Mouse (Mus musculus): ENCODE measurements around the gene Shisa8. TPM values are rescaled to one million over a fixed set of nuclear protein-coding genes. Genes with fewer than 3 reads are reported as not detected.

The Shisa8 gene
- polyA plus RNA-seq, 1 experiment from 2014 or later: 0.10 TPM

GRCm38 (mm10) chr15:82172648-82173047 is 40.0 kb downstream of the Shisa8 start:
- Histone ChIP-seq H3K27me3 (no peaks in the 10 kb centered on the region), H3K4me1 (replicated peaks) (peaks cover under 1% of the 10 kb centered on the region; the same call in 1 of the 2 replicates), H3K9me3 (no peaks in the 10 kb centered on the region), H3K36me3 (peaks cover 81% of the 10 kb centered on the region), H3K4me2 (no peak overlapping the region), H3K9ac (replicated peaks) (no peak overlapping the region), H3K27ac (no peak overlapping the region), H3K4me3 (replicated peaks) (no peak overlapping the region)
- ATAC-seq (ENCODE audit: insufficient number of reproducible peaks, insufficient read depth, low FRiP score, low TSS enrichment, low read depth): no peak
- whole genome bisulfite sequencing: 93% methylated on average over 8 of the region's 8 CpGs

DNA sequence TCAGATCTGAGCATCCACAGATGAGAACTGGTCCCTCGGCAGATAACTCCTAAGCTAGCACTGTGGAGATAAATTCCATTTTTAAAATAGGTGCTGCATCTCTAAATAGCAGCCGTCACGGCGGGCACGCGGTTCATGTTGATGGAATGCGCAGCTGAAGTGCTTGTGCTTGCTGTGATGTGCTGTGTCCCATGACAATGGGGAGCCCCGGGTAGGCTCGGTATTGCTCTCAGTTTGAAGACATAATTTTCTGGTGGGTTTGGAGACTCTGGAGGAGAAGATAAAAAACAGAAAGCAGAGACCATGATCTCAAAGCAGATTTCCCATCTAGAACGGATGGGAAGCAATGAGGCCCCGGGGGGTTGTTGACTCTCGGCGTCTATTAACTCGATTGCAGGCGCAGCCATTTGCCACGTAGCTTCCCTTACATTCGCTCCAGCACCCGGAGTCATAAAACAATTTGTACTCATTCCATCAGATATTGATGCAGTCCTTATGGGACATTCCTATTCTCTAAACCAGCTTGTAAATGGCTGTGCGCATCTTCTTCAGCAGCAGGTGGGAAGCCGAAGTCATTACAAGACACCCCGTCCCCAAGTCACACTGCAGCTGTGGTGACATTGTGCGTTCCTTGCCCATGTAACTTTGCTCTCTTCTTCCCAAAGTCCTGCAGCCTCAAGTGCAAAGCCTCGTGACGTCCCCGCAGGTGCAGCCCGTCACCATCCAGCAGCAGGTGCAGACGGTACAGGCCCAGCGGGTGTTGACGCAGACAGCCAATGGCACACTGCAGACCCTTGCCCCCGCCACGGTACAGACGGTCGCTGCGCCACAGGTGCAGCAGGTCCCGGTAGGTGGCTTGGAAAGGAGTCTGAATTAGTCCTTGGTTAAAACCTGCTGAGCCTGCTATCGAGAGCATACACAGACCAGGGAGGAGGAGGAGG is 41.9 kb downstream of the Shisa8 start:
- peaks cover 62% of the 10 kb centered on the region for H3K36me3 ChIP-seq
- no peak overlapping the region for H3K4me3 ChIP-seq (replicated peaks)
- H3K27ac ChIP-seq: no peak overlapping the region
- ATAC-seq (ENCODE audit: insufficient number of reproducible peaks, insufficient read depth, low FRiP score, low TSS enrichment, low read depth): no peak
- no peak overlapping the region for H3K4me2 ChIP-seq
- no peaks in the 10 kb centered on the region for H3K27me3 ChIP-seq
- WGBS: 80% methylated on average over 36 of the region's 36 CpGs
- no peak overlapping the region for H3K9ac ChIP-seq (replicated peaks)
- peaks cover 20% of the 10 kb centered on the region for H3K4me1 ChIP-seq (replicated peaks)
- H3K9me3 ChIP-seq: no peaks in the 10 kb centered on the region

GRCm38 (mm10) chr15:82169671-82170070 is 42.9 kb downstream of the Shisa8 start:
- Histone ChIP-seq H3K27ac (no peak overlapping the region), H3K4me3 (replicated peaks) (no peak overlapping the region), H3K27me3 (no peaks in the 10 kb centered on the region), H3K4me2 (no peak overlapping the region), H3K36me3 (peaks cover 52% of the 10 kb centered on the region), H3K4me1 (replicated peaks) (peaks cover 24% of the 10 kb centered on the region), H3K9ac (replicated peaks) (no peak overlapping the region), H3K9me3 (no peaks in the 10 kb centered on the region)
- ATAC-seq (ENCODE audit: insufficient number of reproducible peaks, insufficient read depth, low FRiP score, low TSS enrichment, low read depth): no peak
- WGBS: 79% methylated on average over 5 of the region's 5 CpGs

DNA sequence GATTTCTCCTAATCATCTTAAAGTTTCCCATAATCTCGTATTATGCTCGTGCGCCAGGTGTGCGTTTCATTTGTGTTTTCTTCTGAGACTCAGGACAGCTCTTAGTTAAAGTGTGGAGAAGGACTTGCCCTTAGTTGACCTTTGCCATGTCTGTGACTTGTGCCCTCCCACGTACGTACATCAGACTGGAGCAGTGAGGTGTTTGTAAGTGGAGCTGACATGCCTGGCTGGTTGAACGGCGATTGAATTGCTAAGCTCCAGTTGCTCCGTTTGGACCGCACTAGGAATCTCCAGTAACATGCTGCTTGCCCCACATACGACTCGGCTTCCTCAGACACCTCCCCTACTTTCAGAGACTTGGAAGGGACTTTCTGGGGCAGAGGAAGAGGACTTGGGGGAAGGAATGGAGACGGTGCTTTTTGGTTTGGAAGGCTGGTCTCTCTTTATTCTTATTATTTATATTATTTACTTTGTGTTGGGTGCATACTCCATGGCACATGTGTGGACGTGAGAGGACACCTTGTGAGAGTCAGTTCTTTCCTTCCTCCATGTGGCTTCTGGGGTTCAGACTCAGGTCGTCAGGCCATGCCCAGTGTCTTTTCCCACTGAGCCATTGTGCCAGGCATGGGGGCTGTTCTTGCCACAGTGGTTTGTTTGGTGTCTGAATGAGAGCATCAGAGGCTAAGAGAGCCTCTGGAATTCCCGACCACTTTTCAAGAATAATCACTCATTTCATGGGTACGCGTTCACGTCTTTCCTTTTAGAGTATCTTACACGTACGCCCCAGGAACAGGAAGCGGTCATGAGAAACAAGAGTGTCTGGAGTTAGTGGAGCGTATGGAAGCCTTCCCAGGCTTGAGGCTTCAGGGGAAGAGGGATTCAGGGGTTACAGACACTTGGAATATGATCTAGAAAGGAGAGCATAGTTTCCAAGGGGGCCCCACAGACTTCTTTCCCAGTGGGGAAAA is 45.1 kb downstream of the Shisa8 start:
- no peak for ATAC-seq (ENCODE audit: insufficient number of reproducible peaks, insufficient read depth, low FRiP score, low TSS enrichment, low read depth)
- H3K9ac ChIP-seq (replicated peaks): no peak overlapping the region
- no peaks in the 10 kb centered on the region for H3K9me3 ChIP-seq
- peaks cover 38% of the 10 kb centered on the region for H3K4me1 ChIP-seq (replicated peaks)
- H3K4me3 ChIP-seq (replicated peaks): no peak overlapping the region
- H3K36me3 ChIP-seq: peaks cover 32% of the 10 kb centered on the region
- H3K4me2 ChIP-seq: no peak overlapping the region
- WGBS: 66% methylated on average over 23 of the region's 23 CpGs
- peak overlapping the region; percentile 62; the same call in 1 of the 2 replicates for H3K27ac ChIP-seq
- H3K27me3 ChIP-seq: no peaks in the 10 kb centered on the region

DNA sequence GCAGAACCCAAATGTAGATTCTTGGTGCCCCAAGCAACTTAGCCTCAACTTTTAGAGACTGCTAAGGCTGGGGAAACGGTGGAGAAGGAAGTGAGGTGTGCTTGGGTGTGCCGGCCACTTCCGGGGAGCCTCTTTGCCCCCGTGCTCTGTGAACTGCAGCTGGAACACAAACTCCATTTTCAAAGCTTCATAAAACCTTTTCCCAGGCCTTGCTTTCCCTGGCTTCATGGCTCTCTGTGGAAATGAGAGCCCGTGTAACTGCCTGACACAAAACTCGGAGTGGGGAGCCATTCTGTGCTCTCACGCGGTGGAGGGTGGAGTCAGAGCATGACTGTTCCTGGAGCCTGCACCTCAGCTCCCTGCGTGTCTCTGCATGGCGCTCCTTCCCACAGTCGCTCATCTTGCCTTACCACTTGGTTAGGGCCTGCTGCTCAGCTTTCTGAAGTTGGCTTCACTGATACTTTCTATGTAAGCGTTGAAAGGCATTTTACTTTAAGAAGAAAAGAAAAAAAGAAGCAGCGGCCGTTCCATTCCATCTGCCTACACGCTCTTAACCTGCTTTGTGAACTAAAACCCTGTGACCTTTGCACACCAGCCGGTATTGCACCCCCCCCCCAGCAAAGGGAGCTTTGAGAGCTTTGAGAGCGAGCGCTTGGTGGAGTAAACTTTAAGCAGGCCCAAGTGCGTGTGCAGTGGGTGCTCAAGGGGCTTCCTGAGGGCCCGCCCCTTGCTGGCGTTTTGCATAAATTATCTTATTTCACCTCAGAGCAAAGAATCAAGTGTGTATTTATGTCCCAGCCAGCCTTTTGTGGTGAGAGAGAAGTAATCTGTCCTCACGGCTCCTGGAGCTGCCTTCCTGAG is 46.1 kb downstream of the Shisa8 start:
- H3K9ac ChIP-seq (replicated peaks): no peak overlapping the region
- ATAC-seq (ENCODE audit: insufficient number of reproducible peaks, insufficient read depth, low FRiP score, low TSS enrichment, low read depth): no peak
- no peaks in the 10 kb centered on the region for H3K9me3 ChIP-seq
- H3K4me3 ChIP-seq (replicated peaks): no peak overlapping the region
- H3K27me3 ChIP-seq: no peaks in the 10 kb centered on the region
- H3K36me3 ChIP-seq: peaks cover 22% of the 10 kb centered on the region
- H3K27ac ChIP-seq: peak overlapping the region; percentile 62; the same call in 1 of the 2 replicates
- H3K4me2 ChIP-seq: 0 out of 2 replicates have a peak overlapping the region, but pooled peaks have one; percentile 10
- peaks cover 48% of the 10 kb centered on the region for H3K4me1 ChIP-seq (replicated peaks)
- 64% methylated on average over 22 of the region's 22 CpGs for WGBS

DNA sequence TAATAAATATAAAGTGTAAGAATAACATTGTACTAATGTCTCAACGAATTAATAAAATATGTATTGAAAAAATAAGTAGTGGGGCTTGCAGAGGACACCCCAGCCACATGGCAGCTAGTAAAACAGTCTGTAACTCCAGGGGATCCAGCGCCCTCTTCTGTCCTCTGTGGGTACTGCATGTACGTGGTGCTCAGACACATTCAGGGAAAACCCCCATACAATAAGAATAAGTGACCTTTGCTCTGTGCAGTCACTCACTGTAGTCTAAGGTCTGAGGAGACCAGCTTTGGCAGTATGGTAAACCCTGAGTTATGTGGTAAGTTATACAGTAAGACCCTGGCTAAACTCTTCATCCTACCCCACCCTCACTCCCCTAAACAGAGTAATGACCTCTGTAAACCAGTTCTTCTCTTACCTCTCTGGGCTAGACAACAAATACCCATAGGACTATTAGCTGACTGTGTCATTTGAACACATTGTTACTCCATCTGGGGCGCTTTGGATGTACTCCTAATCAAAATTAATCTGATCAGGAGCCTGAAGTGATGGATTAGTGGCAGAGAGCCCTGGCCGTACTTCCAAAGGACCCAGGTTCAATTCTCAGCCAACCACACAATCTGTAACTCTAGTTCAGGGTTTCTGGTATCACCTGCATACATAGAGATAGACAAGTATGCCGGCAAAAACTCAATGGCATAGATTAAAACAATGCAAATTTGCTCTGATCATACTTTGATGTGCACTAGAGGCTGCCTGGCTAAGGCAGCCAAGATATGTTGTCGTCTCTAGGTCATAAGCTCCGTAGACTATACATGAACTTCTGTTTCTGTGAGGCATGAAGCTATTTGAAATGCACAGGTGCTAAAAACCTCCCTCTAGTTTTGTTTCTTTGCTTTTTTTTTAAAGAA is 47.0 kb downstream of the Shisa8 start:
- H3K27ac ChIP-seq: no peak overlapping the region
- H3K9me3 ChIP-seq: no peaks in the 10 kb centered on the region
- ATAC-seq (ENCODE audit: insufficient number of reproducible peaks, insufficient read depth, low FRiP score, low TSS enrichment, low read depth): no peak
- H3K27me3 ChIP-seq: no peaks in the 10 kb centered on the region
- peaks cover 57% of the 10 kb centered on the region for H3K4me1 ChIP-seq (replicated peaks)
- no peak overlapping the region for H3K9ac ChIP-seq (replicated peaks)
- H3K36me3 ChIP-seq: peaks cover 13% of the 10 kb centered on the region
- no peak overlapping the region for H3K4me2 ChIP-seq
- no peak overlapping the region for H3K4me3 ChIP-seq (replicated peaks)
- WGBS: 58% methylated on average over 8 of the region's 8 CpGs

- peaks cover 66% of the 10 kb centered on the region for H3K4me1 ChIP-seq (replicated peaks)
- H3K36me3 ChIP-seq: 0 out of 2 replicates have a peak, but pooled peaks cover 4% of the 10 kb centered on the region
- H3K27me3 ChIP-seq: no peaks in the 10 kb centered on the region
- H3K4me3 ChIP-seq (replicated peaks): no peak overlapping the region
- no peaks in the 10 kb centered on the region for H3K9me3 ChIP-seq
- H3K27ac ChIP-seq: peak overlapping the region; percentile 14; the same call in 1 of the 2 replicates
- H3K9ac ChIP-seq (replicated peaks): no peak overlapping the region
- H3K4me2 ChIP-seq: no peak overlapping the region
- 78% methylated on average over 7 of the region's 7 CpGs for WGBS
- no peak for ATAC-seq (ENCODE audit: insufficient number of reproducible peaks, insufficient read depth, low FRiP score, low TSS enrichment, low read depth)
Measured at GRCm38 (mm10) chr15:82164496-82164895, 48.1 kb downstream of the Shisa8 start.

DNA sequence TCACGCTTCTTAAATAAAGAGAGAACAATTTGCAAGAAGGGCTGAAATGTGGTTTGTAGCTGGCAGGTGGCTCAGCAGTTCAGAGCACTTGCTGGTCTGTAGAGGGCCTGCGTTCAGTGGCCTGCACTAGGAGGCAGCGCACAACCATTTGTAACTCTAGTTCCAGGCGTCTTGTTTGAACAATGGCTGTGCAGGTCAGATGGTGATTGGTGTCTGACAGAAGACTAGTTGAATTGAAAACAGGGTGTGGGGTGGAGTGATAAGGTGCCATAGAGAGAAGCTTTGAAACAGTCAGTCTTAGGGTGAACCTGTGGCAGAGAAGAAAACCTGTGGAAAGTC is 48.6 kb downstream of the Shisa8 start:
- Histone ChIP-seq H3K27me3 (no peaks in the 10 kb centered on the region), H3K4me2 (no peak overlapping the region), H3K4me1 (replicated peaks) (peaks cover 70% of the 10 kb centered on the region), H3K9me3 (no peaks in the 10 kb centered on the region), H3K36me3 (0 out of 2 replicates have a peak, but pooled peaks cover 6% of the 10 kb centered on the region), H3K4me3 (replicated peaks) (no peak overlapping the region), H3K9ac (replicated peaks) (no peak overlapping the region), H3K27ac (peak overlapping the region; percentile 14; the same call in 1 of the 2 replicates)
- WGBS: 68% methylated on average over 4 of the region's 4 CpGs
- peak; percentile 44; the same call in 1 of the 2 replicates for ATAC-seq (ENCODE audit: insufficient number of reproducible peaks, insufficient read depth, low FRiP score, low TSS enrichment, low read depth)

- H3K4me3 ChIP-seq (replicated peaks): no peak overlapping the region
- H3K27me3 ChIP-seq: no peaks in the 10 kb centered on the region
- 0 out of 2 replicates have a peak, but pooled peaks cover 9% of the 10 kb centered on the region for H3K36me3 ChIP-seq
- no peak overlapping the region for H3K9ac ChIP-seq (replicated peaks)
- no peak for ATAC-seq (ENCODE audit: insufficient number of reproducible peaks, insufficient read depth, low FRiP score, low TSS enrichment, low read depth)
- H3K4me1 ChIP-seq (replicated peaks): peaks cover 76% of the 10 kb centered on the region
- peak overlapping the region; percentile 14; the same call in 1 of the 2 replicates for H3K27ac ChIP-seq
- H3K9me3 ChIP-seq: no peaks in the 10 kb centered on the region
- WGBS: 85% methylated on average over 10 of the region's 10 CpGs
- H3K4me2 ChIP-seq: no peak overlapping the region
Measured at GRCm38 (mm10) chr15:82163356-82164060, 49.1 kb downstream of the Shisa8 start.
